Mouse (Mus musculus) liver, embryonic 11.5 days (tissue): ENCODE data around the gene Tmtc1. TPM values are rescaled to one million over a fixed set of nuclear protein-coding genes. Genes with fewer than 3 reads are reported as not detected.

ENCODE experiments used
- ATAC-seq: fragments of 200-750 bp; cut with Nextera tagmentation; replicated peaks from 2 replicates; pipeline ENCODE4 v1.8.0; 2017; ENCODE audit warnings: moderate number of reproducible peaks, mild to moderate bottlenecking, moderate TSS enrichment, moderate library complexity; ENCODE audit not compliant: low FRiP score
- DNase-seq: peaks from one replicate; pipeline ENCODE4 v3.0.0-alpha.2; 2017; ENCODE audit warnings: low spot score
- H3K27ac ChIP-seq: fragments of 300-500 bp; sonication (generic); 2 replicates; pipeline ENCODE4 v1.5.1; 2014; ENCODE audit warnings: mild to moderate bottlenecking, low read depth, low read length, control low read depth
- H3K27me3 ChIP-seq: fragments of 300-500 bp; sonication (generic); replicated peaks from 2 replicates; pipeline ENCODE4 v1.6.1; 2014; ENCODE audit warnings: low read length, mixed read lengths; ENCODE audit not compliant: control insufficient read depth, insufficient read depth
- H3K36me3 ChIP-seq: fragments of 300-500 bp; sonication (generic); 2 replicates; pipeline ENCODE4 v1.6.1; 2014; ENCODE audit warnings: mild to moderate bottlenecking, low read length, moderate library complexity, mixed read lengths; ENCODE audit not compliant: control insufficient read depth, insufficient read depth
- H3K4me1 ChIP-seq: fragments of 300-500 bp; sonication (generic); replicated peaks from 2 replicates; pipeline ENCODE4 v1.6.1; 2014; ENCODE audit warnings: low read length, mixed read lengths; ENCODE audit not compliant: control insufficient read depth, insufficient read depth
- H3K4me2 ChIP-seq: fragments of 300-500 bp; sonication (generic); 2 replicates; pipeline ENCODE4 v1.6.1; 2014; ENCODE audit warnings: mild to moderate bottlenecking, control low read depth, moderate library complexity
- H3K4me3 ChIP-seq: fragments of 300-500 bp; sonication (generic); 2 replicates; pipeline ENCODE4 v1.5.1; 2014; ENCODE audit warnings: low read depth, low read length, control low read depth
- H3K9ac ChIP-seq: fragments of 300-500 bp; sonication (generic); 2 replicates; pipeline ENCODE4 v1.6.1; 2014; ENCODE audit warnings: low read depth, low read length, control low read depth
- H3K9me3 ChIP-seq: fragments of 300-500 bp; sonication (generic); 2 replicates; pipeline ENCODE4 v1.6.1; 2016; ENCODE audit warnings: low read length, inconsistent platforms, mixed read lengths; ENCODE audit not compliant: control insufficient read depth
- WGBS: fragments of 180-500 bp; shearing (Covaris S2); extraction: QIAGEN DNeasy Blood & Tissue Kit; methylation state at CpG from one replicate; pipeline ENCODE4 v1.1.7; 2014; 5-methylcytosine and 5-hydroxymethylcytosine counted together
- polyA plus RNA-seq: library from polyadenylated mRNA; unstranded; fragments of >200 nt; fragmentation: Nextera tagmentation; extraction: Ambion mirVana; gene quantifications from 2 replicates; pipeline ENCODE4 v1.2.1, GENCODE M21; 2014

Tmtc1 gene
- polyA plus RNA-seq, 1 experiment from 2014 or later, result 0.58 TPM

DNA sequence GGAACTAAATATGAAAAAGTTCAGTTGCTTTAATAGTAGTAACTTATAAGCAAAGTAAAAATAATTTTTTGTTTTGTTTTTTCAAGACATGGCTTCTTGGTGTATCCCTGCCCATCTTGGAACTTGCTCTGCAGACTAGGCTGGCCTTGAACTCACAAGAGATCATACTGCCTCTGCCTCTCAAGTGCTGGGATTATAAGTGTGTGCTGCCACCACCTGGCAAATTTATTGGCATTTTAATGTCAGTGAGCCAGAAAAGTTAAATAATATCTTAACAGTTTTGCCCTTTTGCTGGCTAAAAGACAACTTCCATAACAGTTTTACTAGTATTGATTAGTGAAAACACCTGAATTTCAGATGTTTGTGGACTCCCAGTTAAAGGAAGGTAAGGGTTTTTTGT, 88.0 kb downstream of the Tmtc1 start:
- Histone ChIP-seq H3K9me3 (peaks cover 4% of the 10 kb centered on the region; the same call in 1 of the 2 replicates), H3K4me2 (no peak overlapping the region), H3K27me3 (no peaks in the 10 kb centered on the region), H3K9ac (no peak overlapping the region), H3K36me3 (no peaks in the 10 kb centered on the region; the same call in 1 of the 2 replicates), H3K4me1 (no peaks in the 10 kb centered on the region), H3K27ac (no peak overlapping the region), H3K4me3 (no peak overlapping the region)
- no peak for ATAC-seq
- no peak for DNase-seq

DNA sequence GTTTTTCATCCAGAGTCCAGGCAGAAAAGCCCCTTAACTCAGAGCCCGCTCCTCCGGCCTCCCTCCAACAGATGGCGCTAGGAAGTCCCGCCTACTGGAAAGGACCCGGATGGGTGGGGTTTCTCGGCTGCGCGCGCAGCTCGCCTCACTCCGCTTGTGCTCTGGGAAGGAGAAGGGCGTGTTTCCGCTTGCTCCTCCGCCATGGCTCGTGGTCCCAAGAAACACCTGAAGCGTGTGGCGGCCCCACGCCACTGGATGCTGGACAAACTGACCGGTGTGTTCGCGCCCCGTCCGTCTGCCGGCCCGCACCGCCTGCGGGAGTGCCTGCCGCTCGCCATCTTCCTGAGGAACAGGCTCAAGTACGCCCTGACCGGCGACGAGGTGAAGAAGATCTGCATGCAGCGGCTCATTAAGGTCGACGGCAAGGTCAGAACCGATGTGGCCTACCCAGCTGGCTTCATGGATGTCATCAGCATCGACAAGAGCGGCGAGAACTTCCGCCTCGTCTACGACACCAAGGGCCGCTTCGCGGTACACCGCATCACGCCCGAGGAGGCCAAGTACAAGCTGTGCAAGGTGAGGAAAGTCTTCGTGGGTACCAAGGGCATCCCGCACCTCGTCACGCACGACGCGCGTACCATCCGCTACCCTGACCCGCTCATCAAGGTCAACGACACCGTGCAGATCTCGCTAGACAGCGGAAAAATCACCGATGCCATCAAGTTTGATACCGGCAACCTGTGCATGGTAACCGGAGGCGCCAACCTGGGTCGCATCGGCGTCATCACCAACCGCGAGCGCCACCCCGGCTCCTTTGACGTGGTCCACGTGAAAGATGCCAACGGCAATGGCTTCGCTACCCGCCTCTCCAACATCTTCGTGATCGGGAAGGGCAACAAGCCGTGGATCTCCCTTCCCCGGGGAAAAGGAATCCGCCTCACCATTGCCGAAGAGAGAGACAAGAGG, 89.4 kb downstream of the Tmtc1 start:
- 24% methylated on average over 85 of the region's 85 CpGs for WGBS
- H3K36me3 ChIP-seq, result no peaks in the 10 kb centered on the region; the same call in 1 of the 2 replicates
- H3K27me3 ChIP-seq, result no peaks in the 10 kb centered on the region
- ATAC-seq (peak; percentile 87), DNase-seq (peak; percentile 84)
- peak overlapping the region; percentile 59 for H3K4me3 ChIP-seq
- peaks cover 4% of the 10 kb centered on the region; the same call in 1 of the 2 replicates for H3K9me3 ChIP-seq
- H3K4me1 ChIP-seq, result no peaks in the 10 kb centered on the region
- H3K4me2 ChIP-seq, result peak overlapping the region; percentile 72
- no peak overlapping the region for H3K27ac ChIP-seq
- peak overlapping the region; percentile 62 for H3K9ac ChIP-seq

- WGBS, result 69% methylated on average over 16 of the region's 16 CpGs
- DNase-seq (no peak), ATAC-seq (peak; percentile 44)
- Histone ChIP-seq H3K9ac (no peak overlapping the region), H3K36me3 (no peaks in the 10 kb centered on the region; the same call in 1 of the 2 replicates), H3K27me3 (no peaks in the 10 kb centered on the region), H3K27ac (no peak overlapping the region), H3K9me3 (peaks cover 4% of the 10 kb centered on the region; the same call in 1 of the 2 replicates), H3K4me3 (peak overlapping the region; percentile 59), H3K4me2 (peak overlapping the region; percentile 72), H3K4me1 (no peaks in the 10 kb centered on the region)
Observed at GRCm38 (mm10) chr6:148354151-148354508, 90.1 kb downstream of the Tmtc1 start.

DNA sequence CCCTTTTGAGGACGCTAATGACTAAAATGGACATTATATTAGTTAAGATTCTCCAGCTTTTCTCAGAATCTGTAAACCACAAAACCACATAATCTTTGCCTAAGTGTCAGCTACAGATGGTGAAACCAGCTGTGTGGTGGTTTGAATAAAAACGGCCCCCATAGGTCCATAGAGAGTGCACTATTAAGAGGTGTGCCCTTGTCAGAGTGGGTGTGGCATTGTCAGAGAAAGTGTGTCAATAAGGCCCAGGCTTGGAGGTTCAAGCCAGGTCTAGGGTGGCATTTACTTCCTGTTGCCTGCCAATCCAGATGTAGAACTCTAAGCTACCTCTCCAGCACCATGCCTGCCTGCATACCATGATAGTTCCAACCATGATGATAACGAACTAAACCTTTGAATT, 99.2 kb downstream of the Tmtc1 start:
- Histone ChIP-seq H3K27me3 (no peaks in the 10 kb centered on the region), H3K4me3 (no peak overlapping the region), H3K9me3 (no peaks in the 10 kb centered on the region), H3K27ac (no peak overlapping the region), H3K4me1 (no peaks in the 10 kb centered on the region), H3K36me3 (no peaks in the 10 kb centered on the region), H3K4me2 (no peak overlapping the region), H3K9ac (no peak overlapping the region)
- ATAC-seq (no peak), DNase-seq (no peak)
- WGBS, result 63% methylated on average over 3 of the region's 3 CpGs

- Histone ChIP-seq H3K4me3 (no peak overlapping the region), H3K4me2 (no peak overlapping the region), H3K9me3 (no peaks in the 10 kb centered on the region), H3K9ac (no peak overlapping the region), H3K36me3 (no peaks in the 10 kb centered on the region), H3K4me1 (no peaks in the 10 kb centered on the region), H3K27ac (no peak overlapping the region), H3K27me3 (no peaks in the 10 kb centered on the region)
- WGBS, result 69% methylated on average over 2 of the region's 2 CpGs
- no peak for DNase-seq
- ATAC-seq, result no peak
Observed at GRCm38 (mm10) chr6:148342191-148342590, 102.0 kb downstream of the Tmtc1 start.

DNA sequence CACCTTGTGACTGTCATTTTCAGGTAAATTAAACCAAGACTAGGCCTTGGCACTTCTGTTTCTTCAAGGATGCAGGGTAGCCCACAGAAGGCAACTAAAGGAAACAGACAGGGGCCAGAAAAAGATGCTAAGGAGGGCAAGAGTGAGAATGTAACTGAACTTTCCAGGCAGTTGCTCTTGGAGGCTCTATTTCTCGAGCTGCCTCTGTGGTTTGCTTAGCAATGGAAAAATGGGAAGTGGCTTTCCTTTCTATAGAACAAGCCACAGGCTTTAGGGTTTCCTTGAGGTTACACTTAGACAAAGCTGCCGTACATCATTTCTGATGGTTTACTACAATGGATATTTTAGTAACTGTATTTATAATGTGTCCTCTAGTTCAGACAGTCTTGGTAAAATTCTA, 102.4 kb downstream of the Tmtc1 start:
- Histone ChIP-seq H3K9me3 (no peaks in the 10 kb centered on the region), H3K4me1 (no peaks in the 10 kb centered on the region), H3K4me3 (no peak overlapping the region), H3K9ac (no peak overlapping the region), H3K36me3 (no peaks in the 10 kb centered on the region), H3K4me2 (no peak overlapping the region), H3K27ac (no peak overlapping the region), H3K27me3 (no peaks in the 10 kb centered on the region)
- no peak for DNase-seq
- no peak for ATAC-seq
- 39% methylated on average over 2 of the region's 2 CpGs for WGBS

DNA sequence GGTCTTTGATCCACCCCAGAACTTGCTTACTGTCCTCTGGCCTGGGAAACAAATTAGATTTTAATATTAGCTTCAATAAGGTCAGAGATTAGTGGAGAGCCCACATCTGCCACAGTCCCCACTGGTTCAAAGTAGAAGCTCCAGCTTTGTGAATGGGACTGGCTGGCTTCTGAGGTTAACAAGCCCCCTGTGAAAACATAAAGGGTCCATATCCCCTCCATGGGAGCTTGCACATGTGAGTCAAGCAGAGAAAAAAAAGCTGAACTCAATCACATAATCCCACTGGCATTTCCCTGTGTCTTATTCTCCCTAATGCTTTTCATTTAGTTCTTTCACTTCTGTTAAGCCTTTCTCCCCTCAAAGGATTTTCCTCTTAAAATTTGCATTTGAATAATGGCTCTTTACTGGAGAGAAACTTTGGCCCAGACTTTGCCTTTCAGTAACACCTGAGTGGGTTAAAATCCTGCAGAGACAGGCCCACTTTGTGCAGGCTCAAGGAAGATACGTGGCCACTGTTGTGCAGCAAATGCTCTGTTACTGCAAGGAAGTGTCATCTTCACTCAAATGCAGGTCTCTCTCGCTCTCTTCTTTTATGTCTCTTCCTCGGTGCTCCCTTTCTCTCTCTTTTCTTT, 105.7 kb downstream of the Tmtc1 start:
- DNase-seq, result no peak
- 66% methylated on average over 3 of the region's 3 CpGs for WGBS
- no peak overlapping the region for H3K9ac ChIP-seq
- H3K4me3 ChIP-seq, result no peak overlapping the region
- H3K4me2 ChIP-seq, result no peak overlapping the region
- no peaks in the 10 kb centered on the region for H3K4me1 ChIP-seq
- H3K27ac ChIP-seq, result no peak overlapping the region
- H3K9me3 ChIP-seq, result no peaks in the 10 kb centered on the region
- H3K27me3 ChIP-seq, result no peaks in the 10 kb centered on the region
- no peak for ATAC-seq
- H3K36me3 ChIP-seq, result no peaks in the 10 kb centered on the region

GRCm38 (mm10) chr6:148336290-148336955, 107.8 kb downstream of the Tmtc1 start:
- Histone ChIP-seq H3K4me3 (no peak overlapping the region), H3K27ac (no peak overlapping the region), H3K36me3 (no peaks in the 10 kb centered on the region), H3K27me3 (no peaks in the 10 kb centered on the region), H3K4me2 (no peak overlapping the region), H3K4me1 (no peaks in the 10 kb centered on the region), H3K9ac (no peak overlapping the region), H3K9me3 (no peaks in the 10 kb centered on the region)
- no peak for DNase-seq
- ATAC-seq, result no peak
